Mouse (Mus musculus): ENCODE measurements at regions not wholly inside any gene's neighbourhood (a gene's known extent, or its start where the extent isn't known, plus 50 kb on each side); places are given as distances from the start of the nearest gene placed in this dataset.

DNA sequence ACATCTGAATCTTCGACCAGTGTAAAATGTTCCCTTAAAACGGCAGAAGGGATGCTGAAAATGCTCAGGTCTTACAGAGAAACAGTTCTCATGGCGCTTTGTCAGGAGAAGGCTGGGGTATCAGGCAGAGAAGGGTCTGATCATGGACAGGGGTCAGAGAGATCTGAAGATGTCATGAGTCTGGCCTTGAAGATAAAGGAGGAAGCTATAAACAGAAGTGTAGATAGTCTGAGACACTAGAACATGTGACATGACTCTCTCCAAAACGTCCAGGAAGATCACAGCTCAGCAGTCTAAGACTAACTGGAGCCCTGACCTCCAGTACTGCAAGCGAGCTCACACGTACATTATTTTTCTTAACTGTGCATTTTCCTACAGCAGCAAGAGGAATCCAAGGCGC lies 302.3 kb downstream of the Irs2 start:
- TF ChIP-seq CTCF (IDR thresholded peaks at IDR 0.05 in 2 of 3, conservative IDR thresholded peaks at IDR 0.05 in 1 of 3; ENCODE audit: control insufficient read depth in 1 of 3, insufficient read depth in 1 of 3, low read depth in 2 of 3, low read length in 3 of 3, poor library complexity in 1 of 3, severe bottlenecking in 1 of 3), result no peak
- TF ChIP-seq EP300 (IDR thresholded peaks at IDR 0.05; ENCODE audit: low read depth in 1 of 2, low read length in 2 of 2), result no peak
- no peak for TF ChIP-seq POLR2AphosphoS5 (IDR thresholded peaks at IDR 0.05; ENCODE audit: borderline replicate concordance, low read depth, low read length)
- no peak for TF ChIP-seq MYB (IDR thresholded peaks at IDR 0.05; ENCODE audit: low read depth, low read length)
- no peak for TF ChIP-seq GATA1 (IDR thresholded peaks at IDR 0.05; ENCODE audit: low read depth, low read length)
- TF ChIP-seq ETS1 (IDR thresholded peaks at IDR 0.05; ENCODE audit: low read depth, low read length), result no peak
- TF ChIP-seq ZC3H11A (IDR thresholded peaks at IDR 0.05; ENCODE audit: low read depth, low read length), result no peak
- no peak for TF ChIP-seq ZMIZ1 (IDR thresholded peaks at IDR 0.05; ENCODE audit: low read depth, low read length)
